ENCODE assay signal across 19 mouse cellular contexts in genomic region chr9:34860934-34861333, GRCm38 (mm10).
DNase-seq lines count a peak whose midpoint lies in the region; ATAC-seq and TF ChIP-seq lines count a peak whose summit lies in the region.
"Had no signal": no experiment of that assay in that cellular context is flagged by ENCODE, and none has a peak within 500 bp of the region (broad histone marks: within the 10 kb centered on the region; RNA-seq: fewer than 3 reads in every experiment).

No protein-coding gene starts in this region.

- no peaks in the 10 kb centered on the region for H3K27me3 ChIP-seq in hindbrain, embryonic 13.5 days
- H3K27me3 ChIP-seq in hindbrain, embryonic 10.5 days (ENCODE audit: insufficient read depth, poor library complexity, severe bottlenecking): no peaks in the 10 kb centered on the region
- H3K27me3 ChIP-seq: embryonic facial prominence, embryonic 12.5 days; heart, embryonic 12.5 days; Patski had no signal

- peaks cover 13% of the 10 kb centered on the region for H3K4me1 ChIP-seq in hindbrain, embryonic 13.5 days (replicated peaks)
- no peaks in the 10 kb centered on the region for H3K4me1 ChIP-seq in hindbrain, embryonic 10.5 days (replicated peaks)
- H3K4me1 ChIP-seq: embryonic facial prominence, embryonic 12.5 days; heart, embryonic 12.5 days had no signal

- no peak for DNase-seq in hindbrain, embryonic 10.5 days (ENCODE audit: low spot score)
- peak; percentile 19 for DNase-seq in left cerebral cortex, postnatal 4 days
- DNase-seq in left cerebral cortex, adult 2 months (ENCODE audit: extremely low spot score in 1 of 2, low spot score in 2 of 2): no peak
- DNase-seq in ZHBTc4 (ENCODE audit: low read depth, low spot score): peak; percentile 24
- DNase-seq in forelimb bud, embryonic 11.5 days (ENCODE audit: low read depth, low spot score): peak; percentile 30
- DNase-seq in heart, postnatal 4 days: no peak
- DNase-seq: adrenal gland, adult 8-10 months; adrenal gland, postnatal 36 days; cerebellum, adult 11-12 months; cerebellum, adult 9-10 months; forebrain, postnatal 0 days; gastrocnemius, adult 2 months; gastrocnemius, postnatal 25 days had no signal

- no peaks in the 10 kb centered on the region for H3K9me3 ChIP-seq in hindbrain, embryonic 13.5 days
- H3K9me3 ChIP-seq in hindbrain, embryonic 10.5 days: no peaks in the 10 kb centered on the region
- H3K9me3 ChIP-seq: embryonic facial prominence, embryonic 12.5 days; forebrain, embryonic 12.5 days had no signal

- intact Hi-C loops in left cerebral cortex, postnatal 4 days (cut with DNase I): loop anchor here (10.0 kb wide), 1 partner anchor 366 kb away; no protein-coding TSS in a partner anchor
- intact Hi-C loops in left cerebral cortex, adult 2 months (cut with DNase I): loop anchor here (2.0 to 10.0 kb wide), 4 partner anchors 199 to 1599 kb away; no protein-coding TSS in a partner anchor

- no peak for ATAC-seq in hindbrain, embryonic 13.5 days (ENCODE audit: low FRiP score)
- ATAC-seq: intestine, embryonic 16.5 days had no signal

- WGBS in hindbrain, embryonic 13.5 days: 34% methylated on average over 4 of the region's 4 CpGs
- 44% methylated on average over 4 of the region's 4 CpGs for WGBS in hindbrain, embryonic 10.5 days

- no peaks in the 10 kb centered on the region for H3K36me3 ChIP-seq in hindbrain, embryonic 13.5 days
- H3K36me3 ChIP-seq in hindbrain, embryonic 10.5 days: no peaks in the 10 kb centered on the region
- H3K36me3 ChIP-seq: embryonic facial prominence, embryonic 12.5 days; forebrain, embryonic 12.5 days; heart, embryonic 12.5 days had no signal

- H3K4me3 ChIP-seq in hindbrain, embryonic 13.5 days: no peak overlapping the region
- no peak overlapping the region for H3K4me3 ChIP-seq in hindbrain, embryonic 10.5 days
- no peak overlapping the region for H3K4me3 ChIP-seq in left cerebral cortex, adult 2 months
- H3K4me3 ChIP-seq: embryonic facial prominence, embryonic 12.5 days; forebrain, embryonic 12.5 days; gastrocnemius, adult 2 months; heart, embryonic 12.5 days had no signal

- H3K4me2 ChIP-seq in hindbrain, embryonic 13.5 days: no peak overlapping the region
- H3K4me2 ChIP-seq: embryonic facial prominence, embryonic 12.5 days; forebrain, embryonic 12.5 days; heart, embryonic 12.5 days had no signal

- peak overlapping the region; percentile 40; the same call in 1 of the 2 replicates for H3K27ac ChIP-seq in hindbrain, embryonic 13.5 days
- no peak overlapping the region for H3K27ac ChIP-seq in hindbrain, embryonic 10.5 days
- H3K27ac ChIP-seq in left cerebral cortex, adult 2 months: no peak overlapping the region
- H3K27ac ChIP-seq: embryonic facial prominence, embryonic 12.5 days; forebrain, embryonic 12.5 days; gastrocnemius, adult 2 months had no signal

- TF ChIP-seq CTCF in left cerebral cortex, adult 2 months (IDR thresholded peaks at IDR 0.05): no peak

- no peak overlapping the region for H3K9ac ChIP-seq in hindbrain, embryonic 13.5 days
- H3K9ac ChIP-seq: embryonic facial prominence, embryonic 12.5 days; forebrain, embryonic 12.5 days; forebrain, postnatal 0 days; heart, embryonic 12.5 days had no signal

Comparison
In these comparisons a context has a peak if more than half of its experiments do, and no peak if none do; other contexts are left out.
1. DNase-seq: peak in left cerebral cortex, postnatal 4 days (single experiment), ZHBTc4 (single experiment) and forelimb bud, embryonic 11.5 days (single experiment); none in hindbrain, embryonic 10.5 days (single experiment), left cerebral cortex, adult 2 months (0 of 2) and heart, postnatal 4 days (single experiment).